Mouse (Mus musculus): Measurements from ENCODE around the gene Fbxo17.

Fbxo17 gene

GRCm38 (mm10) chr7:28709454-28709853 is 7.2 kb upstream of the Fbxo17 start:
- TF ChIP-seq GATA4 (IDR thresholded peaks at IDR 0.05; ENCODE audit: insufficient replicate concordance, low read length), result no peak

GRCm38 (mm10) chr7:28710962-28711361 is 5.6 kb upstream of the Fbxo17 start:
- no peak for TF ChIP-seq GATA4 (IDR thresholded peaks at IDR 0.05; ENCODE audit: insufficient replicate concordance, low read length)

- no peak for TF ChIP-seq GATA4 (IDR thresholded peaks at IDR 0.05; ENCODE audit: insufficient replicate concordance, low read length)
These were observed 1.9 kb upstream of the Fbxo17 start for GRCm38 (mm10) chr7:28714667-28715066.

GRCm38 (mm10) chr7:28715598-28715997 is 1.0 kb upstream of the Fbxo17 start:
- no peak for TF ChIP-seq GATA4 (IDR thresholded peaks at IDR 0.05; ENCODE audit: insufficient replicate concordance, low read length)

- no peak for TF ChIP-seq GATA4 (IDR thresholded peaks at IDR 0.05; ENCODE audit: insufficient replicate concordance, low read length)
These were observed 1.1 kb downstream of the Fbxo17 start for GRCm38 (mm10) chr7:28717726-28718125.

GRCm38 (mm10) chr7:28719159-28719558 is 2.6 kb downstream of the Fbxo17 start:
- TF ChIP-seq GATA4 (IDR thresholded peaks at IDR 0.05; ENCODE audit: insufficient replicate concordance, low read length), result no peak

- no peak for TF ChIP-seq GATA4 (IDR thresholded peaks at IDR 0.05; ENCODE audit: insufficient replicate concordance, low read length)
These were observed 3.0 kb downstream of the Fbxo17 start for GRCm38 (mm10) chr7:28719650-28720049.

GRCm38 (mm10) chr7:28720753-28721537 is 4.3 kb downstream of the Fbxo17 start:
- no peak for TF ChIP-seq GATA4 (IDR thresholded peaks at IDR 0.05; ENCODE audit: insufficient replicate concordance, low read length)

- TF ChIP-seq GATA4 (IDR thresholded peaks at IDR 0.05; ENCODE audit: insufficient replicate concordance, low read length), result no peak
These were observed 5.5 kb downstream of the Fbxo17 start for GRCm38 (mm10) chr7:28722079-28722478.

GRCm38 (mm10) chr7:28724613-28725012 is 8.0 kb downstream of the Fbxo17 start:
- TF ChIP-seq GATA4 (IDR thresholded peaks at IDR 0.05; ENCODE audit: insufficient replicate concordance, low read length), result no peak

GRCm38 (mm10) chr7:28726600-28726999 is 10.0 kb downstream of the Fbxo17 start:
- no peak for TF ChIP-seq GATA4 (IDR thresholded peaks at IDR 0.05; ENCODE audit: insufficient replicate concordance, low read length)

- TF ChIP-seq GATA4 (IDR thresholded peaks at IDR 0.05; ENCODE audit: insufficient replicate concordance, low read length), result no peak
These were observed 11.2 kb downstream of the Fbxo17 start for GRCm38 (mm10) chr7:28727649-28728340.

GRCm38 (mm10) chr7:28732341-28733142 is 15.9 kb downstream of the Fbxo17 start:
- TF ChIP-seq GATA4 (IDR thresholded peaks at IDR 0.05; ENCODE audit: insufficient replicate concordance, low read length), result no peak

GRCm38 (mm10) chr7:28733211-28733610 is 16.6 kb downstream of the Fbxo17 start:
- TF ChIP-seq GATA4 (IDR thresholded peaks at IDR 0.05; ENCODE audit: insufficient replicate concordance, low read length), result no peak

GRCm38 (mm10) chr7:28735701-28736100 is 19.1 kb downstream of the Fbxo17 start:
- no peak for TF ChIP-seq GATA4 (IDR thresholded peaks at IDR 0.05; ENCODE audit: insufficient replicate concordance, low read length)

- no peak for TF ChIP-seq GATA4 (IDR thresholded peaks at IDR 0.05; ENCODE audit: insufficient replicate concordance, low read length)
These were observed 23.2 kb downstream of the Fbxo17 start for GRCm38 (mm10) chr7:28739829-28740228.

Data from liver, adult (tissue).